Mouse (Mus musculus) fat pad, adult 2 months (tissue): ENCODE data around the gene Ankrd33b.

ENCODE experiments used
- DNase-seq: peaks from one replicate; pipeline ENCODE4 v3.0.0-alpha.2; 2011; ENCODE audit warnings: low read depth, low spot score; ENCODE audit errors: extremely low read depth

Ankrd33b gene

DNA sequence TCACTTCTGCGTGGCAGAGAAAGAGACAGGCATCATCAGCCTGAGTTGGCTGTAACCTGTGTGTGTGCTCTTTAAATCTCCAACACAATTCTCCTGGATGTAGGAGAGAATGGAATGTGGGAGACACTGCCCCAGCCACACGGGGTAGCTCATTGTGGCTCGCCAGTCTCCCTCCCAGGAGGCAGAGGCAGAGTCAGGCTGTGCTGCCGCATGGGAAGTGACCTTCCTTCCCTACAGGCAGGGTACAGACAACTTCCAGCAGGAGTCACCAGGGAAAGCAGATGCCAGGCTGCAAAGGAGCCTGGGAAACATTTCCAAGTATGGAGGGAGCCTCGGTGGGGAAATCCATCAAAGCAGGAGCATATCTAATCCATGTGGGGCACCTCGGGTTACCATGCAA is 62.3 kb downstream of the Ankrd33b start:
- no peak for DNase-seq

DNA sequence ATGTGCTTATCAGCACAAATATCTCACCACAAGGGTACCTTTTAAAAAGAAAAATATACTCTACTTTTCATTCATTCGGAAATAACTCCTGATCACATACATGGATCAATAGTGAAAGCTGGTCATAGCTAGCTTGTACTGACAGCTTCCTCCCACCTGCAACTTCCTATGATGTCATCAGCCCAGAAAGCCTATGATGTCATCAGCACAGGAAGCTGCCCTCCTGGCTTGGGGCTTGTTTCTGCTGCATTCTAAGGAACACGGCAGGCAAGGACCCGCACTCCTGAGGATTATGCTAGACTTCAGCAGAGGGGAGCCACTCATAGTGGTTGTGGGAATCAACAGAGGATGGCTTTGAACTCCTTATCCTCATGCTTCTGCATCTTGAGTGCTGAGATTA is 63.2 kb downstream of the Ankrd33b start:
- DNase-seq, result no peak

DNA sequence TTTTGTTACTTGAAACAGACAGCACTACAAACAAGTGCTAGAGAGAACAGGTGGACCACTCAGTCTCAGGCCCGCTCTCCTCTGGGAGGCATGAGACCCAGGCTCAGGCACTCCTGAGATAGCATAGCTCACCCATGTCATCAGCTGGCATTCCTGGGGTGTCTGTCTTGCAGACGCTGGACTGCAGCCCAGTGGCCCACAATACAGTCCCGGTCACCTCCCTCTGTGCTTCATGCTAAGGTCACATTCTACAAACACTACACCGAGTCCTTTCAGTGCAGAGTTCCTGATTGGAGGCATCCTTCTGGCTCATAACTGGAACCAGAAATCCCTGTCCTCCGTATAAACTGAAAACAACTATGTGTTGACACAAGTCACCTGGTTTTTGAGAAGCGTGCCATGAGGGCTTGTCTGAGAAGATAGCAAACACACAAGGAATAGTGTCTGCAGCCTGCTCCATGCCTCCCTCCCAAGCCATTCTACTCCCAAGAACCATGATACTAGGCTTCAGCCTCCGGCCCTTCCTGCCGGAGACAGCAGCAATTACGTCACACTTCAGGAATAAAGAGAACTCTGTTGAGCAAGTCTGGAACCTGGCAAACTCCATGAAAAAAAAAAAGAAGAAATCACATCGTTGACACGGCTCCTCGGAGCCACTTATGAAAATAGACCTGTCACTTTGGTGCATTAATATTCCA is 65.1 kb downstream of the Ankrd33b start:
- DNase-seq, result no peak

- DNase-seq, result no peak
These were observed 68.1 kb downstream of the Ankrd33b start for GRCm38 (mm10) chr15:31299258-31299917.

DNA sequence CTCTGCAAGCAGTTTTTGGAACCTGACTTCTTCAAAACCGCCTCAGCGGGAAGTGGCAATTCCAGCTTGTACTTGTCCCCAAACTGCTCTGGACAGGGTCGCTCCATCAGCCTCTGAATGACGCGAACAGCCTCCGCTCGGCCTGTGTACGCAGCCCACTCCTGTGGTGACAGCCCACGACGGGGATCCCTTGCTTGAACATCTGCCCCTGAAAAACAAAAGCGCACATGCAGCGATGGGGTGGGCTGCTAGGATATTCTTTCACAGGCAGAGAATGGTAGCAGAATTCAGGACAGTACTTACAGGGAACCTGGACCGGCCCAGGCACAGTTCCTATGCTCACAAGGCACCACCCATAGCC is 69.8 kb downstream of the Ankrd33b start:
- DNase-seq, result no peak

GRCm38 (mm10) chr15:31296882-31297776 is 70.4 kb downstream of the Ankrd33b start:
- DNase-seq, result no peak

DNA sequence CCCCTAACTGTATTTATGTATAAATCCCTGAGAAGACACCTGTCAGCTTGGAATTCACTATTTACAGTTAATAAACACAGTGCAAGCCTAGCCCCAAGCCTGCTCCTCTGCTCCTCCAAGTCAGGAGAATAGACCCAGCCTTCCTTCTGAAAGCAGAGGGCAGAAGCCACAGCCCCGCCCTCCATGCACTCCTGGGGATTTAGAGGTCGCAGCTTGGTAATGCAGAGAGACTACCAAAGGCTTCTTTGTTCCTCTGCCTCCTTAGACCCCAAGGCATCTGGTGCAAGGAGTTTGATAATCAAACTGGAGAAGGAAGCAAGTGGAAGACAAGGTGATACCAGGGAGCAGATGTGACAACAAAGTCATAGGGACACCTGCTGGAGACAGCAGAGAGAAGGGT is 73.2 kb downstream of the Ankrd33b start:
- no peak for DNase-seq

DNA sequence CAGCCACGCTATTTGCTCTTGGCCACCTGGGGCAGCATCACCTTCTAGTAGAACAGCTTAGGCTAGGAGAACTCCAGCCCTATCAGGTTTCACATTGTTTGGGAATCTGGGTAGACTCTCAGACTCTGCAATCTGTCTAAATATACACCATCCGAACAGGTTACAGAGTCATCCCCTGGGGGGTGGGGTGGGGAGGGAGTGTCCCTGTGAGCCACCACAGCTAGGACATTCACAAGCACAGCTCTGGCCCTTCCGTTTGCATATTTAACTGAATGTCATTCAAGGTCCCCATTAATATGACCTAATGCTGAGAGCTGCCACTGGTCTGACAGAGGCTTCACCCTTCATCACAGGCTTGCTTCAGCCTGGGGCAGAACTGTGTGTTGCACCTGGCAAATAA is 74.9 kb downstream of the Ankrd33b start:
- no peak for DNase-seq

- DNase-seq, result no peak
These were observed 81.8 kb downstream of the Ankrd33b start for GRCm38 (mm10) chr15:31285695-31286094.

GRCm38 (mm10) chr15:31284922-31285631 is 82.4 kb downstream of the Ankrd33b start:
- no peak for DNase-seq

DNA sequence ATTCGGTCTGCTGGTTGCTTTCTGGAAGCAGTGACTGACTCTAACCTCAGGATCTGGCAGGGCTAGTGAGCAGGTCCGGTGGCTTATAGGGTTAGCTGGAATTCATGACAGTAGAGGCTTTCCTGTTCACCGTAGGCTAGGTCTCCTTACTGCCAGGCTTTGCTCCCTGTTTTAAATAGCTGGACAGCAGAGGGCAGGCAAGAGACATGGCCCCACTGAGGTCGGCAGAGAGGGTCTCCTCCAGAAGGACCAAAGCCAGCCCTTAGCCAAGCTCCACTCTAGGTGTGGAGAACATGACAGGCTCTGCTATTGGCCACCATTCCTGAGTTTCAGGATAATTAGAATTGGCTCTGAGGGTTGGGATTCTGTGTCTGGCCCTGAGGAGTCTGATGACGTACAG is 83.4 kb downstream of the Ankrd33b start:
- no peak for DNase-seq

GRCm38 (mm10) chr15:31282353-31282752 is 85.2 kb downstream of the Ankrd33b start:
- no peak for DNase-seq

DNA sequence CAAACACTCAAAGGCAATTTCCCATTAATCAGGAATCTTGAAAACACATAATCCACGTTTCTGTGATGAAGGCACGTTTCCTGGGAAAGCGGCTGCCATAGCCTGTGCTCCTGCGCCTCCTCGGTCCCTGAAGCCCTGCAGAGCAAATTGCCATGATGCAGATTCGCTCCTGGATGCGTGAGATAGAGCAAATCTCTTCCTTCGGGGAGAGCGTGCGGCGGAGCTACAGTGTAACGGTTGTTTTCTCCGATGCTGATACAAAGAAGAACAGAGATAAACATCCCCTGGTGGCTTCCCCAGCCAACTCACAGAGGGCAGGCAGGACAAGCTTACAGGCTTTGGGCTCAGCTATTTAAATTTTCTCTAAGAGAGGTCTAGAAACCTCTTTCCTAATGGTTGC is 85.7 kb downstream of the Ankrd33b start:
- no peak for DNase-seq

DNA sequence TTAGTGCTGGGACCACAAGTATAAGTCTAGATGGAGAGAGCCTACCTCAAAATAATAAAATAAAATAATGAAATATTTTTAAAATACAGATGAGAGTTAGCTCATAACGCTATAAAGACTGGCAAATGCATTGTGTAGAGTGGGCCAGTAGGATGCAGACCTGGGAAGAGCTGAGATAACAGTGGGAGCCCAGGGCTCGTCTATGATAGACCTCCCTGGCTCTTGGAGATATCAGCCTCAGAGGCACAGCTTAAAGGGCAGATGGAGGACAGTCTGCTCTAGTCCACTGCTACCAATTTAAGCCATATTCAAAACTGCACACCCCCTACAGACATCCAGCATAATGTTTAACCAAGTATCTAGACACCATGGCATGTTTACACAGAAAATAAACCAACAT is 86.8 kb downstream of the Ankrd33b start:
- DNase-seq, result no peak

GRCm38 (mm10) chr15:31280059-31280458 is 87.5 kb downstream of the Ankrd33b start:
- DNase-seq, result no peak

GRCm38 (mm10) chr15:31279577-31280004 is 87.9 kb downstream of the Ankrd33b start:
- no peak for DNase-seq

DNA sequence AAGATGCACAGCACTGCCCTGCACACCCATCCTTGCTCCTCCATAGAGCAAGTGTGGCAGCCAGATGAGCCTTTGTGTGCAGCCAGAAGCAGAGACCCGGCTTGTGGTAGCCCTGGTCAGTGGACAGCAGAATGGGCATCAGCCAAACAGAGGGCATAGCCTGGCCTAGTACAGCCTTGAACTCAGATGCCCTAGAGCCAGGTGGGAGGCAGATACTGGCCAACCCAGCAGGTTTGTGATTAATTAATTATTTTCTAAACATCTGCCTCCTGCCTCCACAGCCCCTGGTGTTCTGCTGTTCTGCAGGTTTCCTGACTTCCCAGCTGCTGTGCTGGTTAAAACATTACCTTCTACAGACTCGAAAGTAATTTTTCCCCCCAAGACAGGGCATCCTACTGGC is 88.4 kb downstream of the Ankrd33b start:
- DNase-seq, result no peak

GRCm38 (mm10) chr15:31278090-31278489 is 89.4 kb downstream of the Ankrd33b start:
- DNase-seq, result no peak

GRCm38 (mm10) chr15:31273509-31273908 is 94.0 kb downstream of the Ankrd33b start:
- no peak for DNase-seq

- DNase-seq, result no peak
These were observed 94.8 kb downstream of the Ankrd33b start for GRCm38 (mm10) chr15:31272695-31273094.

GRCm38 (mm10) chr15:31269558-31269957 is 98.0 kb downstream of the Ankrd33b start:
- DNase-seq, result no peak
